26 mouse cellular contexts compared by ENCODE assay signal in genomic region chr15:102424657-102425056, GRCm38 (mm10). TPM values are rescaled to one million over a fixed set of nuclear protein-coding genes. Genes with fewer than 3 reads are reported as not detected.
"Had no signal": no experiment of that assay in that cellular context is flagged by ENCODE, and none has a peak within 500 bp of the region (broad histone marks: within the 10 kb centered on the region; RNA-seq: fewer than 3 reads in every experiment).

No protein-coding gene starts in this region.

- H3K4me3 ChIP-seq: heart, embryonic 10.5 days; heart, embryonic 12.5 days; hindbrain, embryonic 10.5 days; hindbrain, embryonic 13.5 days; hindbrain, embryonic 15.5 days; intestine, embryonic 15.5 days; layer of hippocampus, adult 2 months; left cerebral cortex, adult 2 months; limb, embryonic 10.5 days; limb, embryonic 12.5 days; liver, embryonic 13.5 days; liver, embryonic 15.5 days had no signal

- H3K9ac ChIP-seq: heart, embryonic 12.5 days; hindbrain, embryonic 13.5 days; hindbrain, embryonic 15.5 days; intestine, embryonic 15.5 days; limb, embryonic 12.5 days; liver, embryonic 13.5 days; liver, embryonic 15.5 days had no signal

- H3K27ac ChIP-seq: heart, embryonic 10.5 days; hindbrain, embryonic 10.5 days; hindbrain, embryonic 13.5 days; hindbrain, embryonic 15.5 days; intestine, embryonic 15.5 days; layer of hippocampus, adult 2 months; left cerebral cortex, adult 2 months; limb, embryonic 10.5 days; limb, embryonic 12.5 days; liver, embryonic 13.5 days; liver, embryonic 15.5 days had no signal

- DNase-seq: gastrocnemius, postnatal 10 days; gastrocnemius, postnatal 25 days; heart, adult 18-20 months; heart, postnatal 10 days; heart, postnatal 4 days; kidney, adult 18-20 months; kidney, adult 8-10 months; kidney, postnatal 10 days; kidney, postnatal 4 days; liver, embryonic 13.5 days had no signal

- H3K4me2 ChIP-seq: heart, embryonic 12.5 days; hindbrain, embryonic 13.5 days; hindbrain, embryonic 15.5 days; intestine, embryonic 15.5 days; limb, embryonic 12.5 days; liver, embryonic 11.5 days; liver, embryonic 13.5 days; liver, embryonic 15.5 days had no signal

- ATAC-seq: inflammation-experienced regulatory T-cells, adult 6 months; intestine, embryonic 15.5 days had no signal

- H3K4me1 ChIP-seq: heart, embryonic 10.5 days; hindbrain, embryonic 10.5 days; hindbrain, embryonic 13.5 days; hindbrain, embryonic 15.5 days; intestine, embryonic 15.5 days; limb, embryonic 10.5 days; limb, embryonic 12.5 days; liver, embryonic 13.5 days; liver, embryonic 15.5 days had no signal

- H3K27me3 ChIP-seq: heart, embryonic 12.5 days; hindbrain, embryonic 13.5 days; hindbrain, embryonic 15.5 days; intestine, embryonic 15.5 days; limb, embryonic 12.5 days; liver, embryonic 13.5 days; liver, embryonic 15.5 days had no signal

- H3K9me3 ChIP-seq: heart, embryonic 10.5 days; heart, embryonic 12.5 days; hindbrain, embryonic 10.5 days; hindbrain, embryonic 13.5 days; hindbrain, embryonic 15.5 days; intestine, embryonic 15.5 days; limb, embryonic 10.5 days; limb, embryonic 12.5 days; liver, embryonic 13.5 days; liver, embryonic 15.5 days had no signal

RNA-seq across cellular contexts. Expression of gene Amhr2, which starts 20.5 kb away (rescaled TPM):
- polyA plus RNA-seq: inflammation-experienced regulatory T-cells, adult 6 months; limb, embryonic 10.5 days had no signal

RNA-seq across cellular contexts. Expression of gene Sp7, which starts 57.7 kb away (rescaled TPM):
- total RNA-seq: gastrocnemius, adult 18-20 months; gastrocnemius, postnatal 25 days; heart, adult 18-20 months; heart, adult 8-10 months; heart, postnatal 10 days; heart, postnatal 25 days; heart, postnatal 4 days had no signal
- polyA plus RNA-seq: inflammation-experienced regulatory T-cells, adult 6 months; liver, embryonic 15.5 days had no signal
